Mouse (Mus musculus) G1E (cell line): ENCODE measurements at regions not wholly inside any gene's neighbourhood (a gene's known extent, or its start where the extent isn't known, plus 50 kb on each side); places are given as distances from the start of the nearest gene placed in this dataset.
"Not testable (repeated sequence)": the region's sequence is repeated elsewhere in the genome, so short reads cannot be mapped to it uniquely, and the experiment has no call there.

Experiments
- ATAC-seq: 2 replicates; pipeline ENCODE4 v1.8.0; 2016; ENCODE audit warnings: mild to moderate bottlenecking; ENCODE audit not compliant: insufficient number of reproducible peaks, poor library complexity, low FRiP score, severe bottlenecking; ENCODE audit errors: extremely low read depth
- DNase-seq: peaks from one replicate; pipeline ENCODE4 v3.0.0; 2012; ENCODE audit warnings: low spot score
- H3K27me3 ChIP-seq: 2 replicates; pipeline ENCODE4 v1.6.1; 2012; ENCODE audit warnings: mild to moderate bottlenecking, low read length, inconsistent platforms; ENCODE audit not compliant: insufficient read depth
- H3K36me3 ChIP-seq: replicated peaks from 2 replicates; pipeline ENCODE3; 2012; ENCODE audit warnings: mild to moderate bottlenecking, inconsistent platforms
- H3K4me1 ChIP-seq: 2 replicates; pipeline ENCODE4 v1.6.1; 2012; ENCODE audit warnings: low read depth, low read length, inconsistent platforms, mixed read lengths; ENCODE audit not compliant: insufficient read depth
- H3K4me3 ChIP-seq: 2 replicates; pipeline ENCODE4 v1.5.1; 2012; ENCODE audit warnings: low read depth, mild to moderate bottlenecking, inconsistent platforms, low read length, moderate library complexity, mixed read lengths
- H3K9me3 ChIP-seq: replicated peaks from 2 replicates; pipeline ENCODE4 v1.6.1; 2012; ENCODE audit warnings: inconsistent platforms

DNA sequence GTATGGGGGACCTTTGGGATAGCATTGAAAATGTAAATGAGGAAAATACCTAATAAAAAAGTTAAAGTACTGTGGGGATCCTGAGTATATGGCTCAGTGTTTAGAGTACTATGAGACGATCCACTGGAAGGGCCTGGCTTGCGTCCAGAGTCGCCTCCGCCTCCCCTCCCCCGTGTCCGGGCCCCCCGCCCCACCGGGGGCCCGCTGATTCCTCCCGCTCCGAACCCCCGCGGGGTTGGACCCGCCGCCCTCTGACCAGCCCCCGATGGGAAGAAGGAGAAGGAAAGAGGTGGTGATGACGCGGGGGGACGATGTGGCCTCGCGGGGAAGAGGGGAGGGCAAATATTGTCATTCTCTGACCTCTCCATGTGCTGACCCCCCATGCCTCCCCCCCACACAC, 234.0 kb upstream of the 9530002B09Rik start:
- peak; percentile 100 for ATAC-seq
- not testable (repeated sequence) for H3K36me3 ChIP-seq, H3K4me1 ChIP-seq, H3K4me3 ChIP-seq, DNase-seq, H3K27me3 ChIP-seq, H3K9me3 ChIP-seq
